Mouse (Mus musculus): Measurements from ENCODE around the gene Gm49425.

DNA sequence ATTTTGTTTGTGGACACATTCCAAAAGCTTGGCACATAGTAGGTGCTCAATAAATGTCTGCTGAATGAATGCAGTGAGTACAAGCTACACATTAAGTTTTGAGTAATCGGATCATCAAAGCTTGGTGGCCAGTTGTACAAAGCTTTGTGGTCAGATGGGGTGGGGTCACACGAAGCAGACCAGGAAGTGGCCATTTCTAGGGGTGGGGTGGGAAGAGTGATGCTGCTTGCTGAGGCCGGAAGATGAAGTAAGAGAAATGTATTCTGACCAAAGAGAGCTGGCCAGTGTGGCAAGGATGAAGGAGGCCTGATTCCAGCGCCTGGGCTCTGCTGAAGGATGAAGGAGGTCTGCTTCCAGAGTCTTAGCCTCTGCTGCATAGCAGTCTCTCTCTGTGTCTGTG, 48.0 kb downstream of the Gm49425 start:
- TF ChIP-seq CTCF (IDR thresholded peaks at IDR 0.05; ENCODE audit: low read depth) (no peak), EP300 (IDR thresholded peaks at IDR 0.05; ENCODE audit: low read depth) (no peak)
